Mouse (Mus musculus): ENCODE data around the gene Nrxn1. TPM values are rescaled to one million over a fixed set of nuclear protein-coding genes. Genes with fewer than 3 reads are reported as not detected.
"Not testable (repeated sequence)": the region's sequence is repeated elsewhere in the genome, so short reads cannot be mapped to it uniquely, and the experiment has no call there.

The Nrxn1 gene
- polyA plus RNA-seq, 2 experiments = 6.3 to 12.2 TPM

DNA sequence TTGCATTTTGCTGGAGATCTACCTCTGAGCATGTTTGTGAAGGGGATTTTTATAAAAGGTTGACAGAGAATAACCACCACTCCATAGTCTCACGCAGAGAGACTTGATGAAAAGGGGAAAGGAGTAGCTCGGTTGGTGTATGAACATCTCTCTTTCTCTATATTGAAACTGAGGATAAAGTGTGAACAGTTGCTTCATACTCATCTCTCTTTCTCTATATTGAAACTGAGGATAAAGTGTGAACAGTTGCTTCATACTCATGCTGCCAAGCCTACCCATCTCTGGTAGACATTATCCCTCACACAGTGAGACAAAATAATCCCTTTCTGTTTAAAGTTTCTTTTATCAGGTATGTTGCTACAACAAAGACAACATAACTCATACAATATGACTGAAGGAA lies 854.4 kb downstream of the Nrxn1 start:
- ATAC-seq (ENCODE audit: low FRiP score, low read depth) (no peak), DNase-seq (ENCODE audit: low spot score) (no peak)
- H3K4me2 ChIP-seq (replicated peaks; ENCODE audit: low read depth, low read length, severe bottlenecking) = no peak overlapping the region
- H3K4me1 ChIP-seq (ENCODE audit: control insufficient read depth, insufficient read depth, low read length) = no peaks in the 10 kb centered on the region
- H3K27me3 ChIP-seq (ENCODE audit: control insufficient read depth, insufficient read depth, low read length) = no peaks in the 10 kb centered on the region
- H3K9me3 ChIP-seq (ENCODE audit: control insufficient read depth, low read length) = no peaks in the 10 kb centered on the region
- H3K36me3 ChIP-seq (ENCODE audit: control insufficient read depth, insufficient read depth, low read length) = no peaks in the 10 kb centered on the region
- WGBS = 93% methylated on average over 2 of the region's 2 CpGs
- no peak overlapping the region for H3K9ac ChIP-seq (ENCODE audit: low read depth, low read length, severe bottlenecking)
- H3K27ac ChIP-seq (replicated peaks; ENCODE audit: low read depth, low read length) = no peak overlapping the region
- H3K4me3 ChIP-seq (replicated peaks; ENCODE audit: low read length) = no peak overlapping the region
- TF ChIP-seq POLR2A (IDR thresholded peaks at IDR 0.05; ENCODE audit: borderline replicate concordance, extremely low read depth, insufficient read depth, insufficient read length) = no peak

DNA sequence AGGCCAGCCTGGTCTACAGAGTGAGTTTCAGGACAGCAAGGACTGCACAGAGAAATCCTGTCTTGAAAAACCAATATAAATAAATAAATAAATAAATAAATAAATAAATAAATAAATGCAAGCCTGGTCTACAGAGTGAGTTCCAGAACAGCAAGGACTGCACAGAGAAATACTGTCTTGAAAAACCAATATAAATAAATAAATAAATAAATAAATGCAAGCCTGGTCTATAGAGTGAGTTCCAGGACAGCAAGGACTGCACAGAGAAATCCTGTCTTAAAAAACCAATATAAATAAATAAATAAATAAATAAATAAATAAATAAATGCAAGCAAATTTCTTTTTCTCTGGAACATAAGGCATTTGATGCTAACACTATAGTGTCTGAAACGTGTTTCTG lies 857.2 kb downstream of the Nrxn1 start:
- H3K36me3 ChIP-seq (ENCODE audit: control insufficient read depth, insufficient read depth, low read length); H3K4me3 ChIP-seq (replicated peaks; ENCODE audit: low read length); H3K4me1 ChIP-seq (ENCODE audit: control insufficient read depth, insufficient read depth, low read length); DNase-seq (ENCODE audit: low spot score); H3K9ac ChIP-seq (ENCODE audit: low read depth, low read length, severe bottlenecking); H3K4me2 ChIP-seq (replicated peaks; ENCODE audit: low read depth, low read length, severe bottlenecking); H3K27me3 ChIP-seq (ENCODE audit: control insufficient read depth, insufficient read depth, low read length); H3K9me3 ChIP-seq (ENCODE audit: control insufficient read depth, low read length); ATAC-seq (ENCODE audit: low FRiP score, low read depth); H3K27ac ChIP-seq (replicated peaks; ENCODE audit: low read depth, low read length): not testable (repeated sequence)
- WGBS = 84% methylated on average over 1 of the region's 1 CpGs

DNA sequence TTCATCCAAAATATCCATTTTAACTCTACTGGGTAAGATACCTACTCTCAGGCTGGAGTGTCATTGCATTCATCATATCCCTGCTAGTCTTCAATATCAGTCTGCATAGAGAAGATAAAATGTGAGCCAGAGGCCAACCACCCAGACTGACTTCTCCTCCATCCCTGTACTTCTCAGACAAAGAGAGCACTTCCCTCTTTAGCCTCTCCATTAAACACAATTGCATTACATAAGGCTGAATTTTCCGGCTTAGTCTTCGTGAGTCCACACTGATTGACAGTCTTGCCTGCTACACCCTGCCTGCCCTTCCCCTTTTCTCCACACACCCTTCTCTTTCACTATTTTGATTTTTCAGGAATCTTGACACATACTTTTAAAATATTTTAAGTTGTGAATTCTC lies 858.1 kb downstream of the Nrxn1 start:
- H3K9me3 ChIP-seq (ENCODE audit: control insufficient read depth, low read length) = no peaks in the 10 kb centered on the region
- H3K27me3 ChIP-seq (ENCODE audit: control insufficient read depth, insufficient read depth, low read length) = no peaks in the 10 kb centered on the region
- 79% methylated on average over 2 of the region's 2 CpGs for WGBS
- no peak for ATAC-seq (ENCODE audit: low FRiP score, low read depth)
- DNase-seq (ENCODE audit: low spot score) = no peak
- no peaks in the 10 kb centered on the region for H3K36me3 ChIP-seq (ENCODE audit: control insufficient read depth, insufficient read depth, low read length)
- H3K4me2 ChIP-seq (replicated peaks; ENCODE audit: low read depth, low read length, severe bottlenecking) = no peak overlapping the region
- no peak overlapping the region for H3K4me3 ChIP-seq (replicated peaks; ENCODE audit: low read length)
- H3K27ac ChIP-seq (replicated peaks; ENCODE audit: low read depth, low read length) = no peak overlapping the region
- no peaks in the 10 kb centered on the region for H3K4me1 ChIP-seq (ENCODE audit: control insufficient read depth, insufficient read depth, low read length)
- H3K9ac ChIP-seq (ENCODE audit: low read depth, low read length, severe bottlenecking) = no peak overlapping the region
- no peak for TF ChIP-seq POLR2A (IDR thresholded peaks at IDR 0.05; ENCODE audit: borderline replicate concordance, extremely low read depth, insufficient read depth, insufficient read length)

DNA sequence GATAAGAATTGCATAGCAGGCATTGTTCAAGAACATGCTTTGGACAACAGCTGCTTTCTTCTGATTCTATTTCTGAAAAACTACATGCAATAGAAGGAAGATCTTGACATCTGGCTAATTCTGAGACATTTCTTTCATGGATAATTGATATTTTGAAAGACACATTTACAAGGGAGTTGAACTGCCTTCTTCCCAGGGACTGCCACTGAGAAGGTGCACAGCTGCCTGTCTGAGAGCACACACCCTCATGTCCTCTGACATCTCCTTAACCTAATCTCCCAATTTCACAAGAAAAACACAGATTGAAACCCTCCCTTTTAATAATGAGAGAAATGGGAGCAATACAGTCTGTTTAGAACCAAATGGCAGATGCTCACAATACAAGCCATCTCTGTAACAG lies 884.3 kb downstream of the Nrxn1 start:
- TF ChIP-seq POLR2A (IDR thresholded peaks at IDR 0.05; ENCODE audit: borderline replicate concordance, extremely low read depth, insufficient read depth, insufficient read length) = no peak
- Histone ChIP-seq H3K4me2 (replicated peaks; ENCODE audit: low read depth, low read length, severe bottlenecking) (no peak overlapping the region), H3K36me3 (ENCODE audit: control insufficient read depth, insufficient read depth, low read length) (no peaks in the 10 kb centered on the region), H3K27me3 (ENCODE audit: control insufficient read depth, insufficient read depth, low read length) (no peaks in the 10 kb centered on the region), H3K27ac (replicated peaks; ENCODE audit: low read depth, low read length) (no peak overlapping the region), H3K9me3 (ENCODE audit: control insufficient read depth, low read length) (no peaks in the 10 kb centered on the region), H3K4me1 (ENCODE audit: control insufficient read depth, insufficient read depth, low read length) (no peaks in the 10 kb centered on the region), H3K9ac (ENCODE audit: low read depth, low read length, severe bottlenecking) (no peak overlapping the region), H3K4me3 (replicated peaks; ENCODE audit: low read length) (no peak overlapping the region)
- DNase-seq (ENCODE audit: low spot score) (no peak), ATAC-seq (ENCODE audit: low FRiP score, low read depth) (no peak)

DNA sequence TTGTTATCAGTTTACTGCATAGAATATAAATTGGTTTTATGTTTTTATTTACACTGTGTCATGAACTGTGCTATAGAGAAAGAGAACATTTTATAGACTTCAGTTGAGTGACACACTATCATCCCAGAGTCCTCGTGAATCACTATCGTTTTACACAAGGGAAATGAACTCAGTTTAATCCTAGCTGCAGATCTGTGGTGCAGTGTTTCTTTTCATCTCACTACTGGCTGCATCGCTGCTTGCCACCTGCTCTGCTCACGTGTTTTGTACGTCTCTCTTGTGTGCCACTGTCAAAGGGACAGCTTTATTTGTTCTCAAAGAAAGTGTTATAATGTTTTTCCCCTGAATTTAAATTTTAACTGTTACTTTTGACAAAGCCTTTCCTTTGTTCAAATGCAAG lies 885.3 kb downstream of the Nrxn1 start:
- ATAC-seq (ENCODE audit: low FRiP score, low read depth) (no peak), DNase-seq (ENCODE audit: low spot score) (no peak)
- no peak overlapping the region for H3K27ac ChIP-seq (replicated peaks; ENCODE audit: low read depth, low read length)
- no peak overlapping the region for H3K4me2 ChIP-seq (replicated peaks; ENCODE audit: low read depth, low read length, severe bottlenecking)
- no peaks in the 10 kb centered on the region for H3K4me1 ChIP-seq (ENCODE audit: control insufficient read depth, insufficient read depth, low read length)
- H3K9ac ChIP-seq (ENCODE audit: low read depth, low read length, severe bottlenecking) = no peak overlapping the region
- no peaks in the 10 kb centered on the region for H3K9me3 ChIP-seq (ENCODE audit: control insufficient read depth, low read length)
- H3K27me3 ChIP-seq (ENCODE audit: control insufficient read depth, insufficient read depth, low read length) = no peaks in the 10 kb centered on the region
- no peak overlapping the region for H3K4me3 ChIP-seq (replicated peaks; ENCODE audit: low read length)
- WGBS = 59% methylated on average over 5 of the region's 5 CpGs
- no peak for TF ChIP-seq POLR2A (IDR thresholded peaks at IDR 0.05; ENCODE audit: borderline replicate concordance, extremely low read depth, insufficient read depth, insufficient read length)
- no peaks in the 10 kb centered on the region for H3K36me3 ChIP-seq (ENCODE audit: control insufficient read depth, insufficient read depth, low read length)

DNA sequence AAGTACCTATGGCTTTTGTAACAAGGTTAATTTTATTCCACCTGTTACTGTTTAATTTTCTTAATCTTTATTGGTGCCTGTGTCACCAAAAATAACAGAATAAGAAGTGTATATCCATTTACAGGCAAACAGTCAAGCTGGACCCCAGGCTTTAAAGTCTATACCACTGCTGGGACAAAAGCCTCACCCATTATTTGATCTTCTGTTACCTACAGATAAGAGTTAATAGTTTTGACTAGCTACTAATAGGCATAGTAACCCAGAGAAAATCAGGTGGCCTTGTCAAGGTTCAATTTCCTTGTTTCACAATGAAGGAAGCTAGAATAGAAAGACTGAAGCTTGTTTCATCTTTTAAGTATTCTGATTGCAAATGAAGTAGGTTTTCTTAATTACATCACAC lies 888.9 kb downstream of the Nrxn1 start:
- Histone ChIP-seq H3K4me3 (replicated peaks; ENCODE audit: low read length) (no peak overlapping the region), H3K36me3 (ENCODE audit: control insufficient read depth, insufficient read depth, low read length) (no peaks in the 10 kb centered on the region), H3K4me1 (ENCODE audit: control insufficient read depth, insufficient read depth, low read length) (no peaks in the 10 kb centered on the region), H3K27ac (replicated peaks; ENCODE audit: low read depth, low read length) (no peak overlapping the region), H3K4me2 (replicated peaks; ENCODE audit: low read depth, low read length, severe bottlenecking) (no peak overlapping the region), H3K9me3 (ENCODE audit: control insufficient read depth, low read length) (no peaks in the 10 kb centered on the region), H3K27me3 (ENCODE audit: control insufficient read depth, insufficient read depth, low read length) (no peaks in the 10 kb centered on the region), H3K9ac (ENCODE audit: low read depth, low read length, severe bottlenecking) (no peak overlapping the region)
- DNase-seq (ENCODE audit: low spot score) = no peak
- no peak for TF ChIP-seq POLR2A (IDR thresholded peaks at IDR 0.05; ENCODE audit: borderline replicate concordance, extremely low read depth, insufficient read depth, insufficient read length)
- no peak for ATAC-seq (ENCODE audit: low FRiP score, low read depth)
